Mouse (Mus musculus) stomach, postnatal 0 days (tissue): ENCODE results near the gene Samd13.

Source experiments
- CTCF ChIP-seq: IDR thresholded peaks from 2 replicates; pipeline ENCODE4 v1.5.1; 2016; ENCODE audit warnings: antibody characterized with exemption, low read depth, mild to moderate bottlenecking, moderate library complexity
- EP300 ChIP-seq: optimal IDR thresholded peaks from 2 replicates; pipeline ENCODE3; 2016; ENCODE audit warnings: antibody characterized with exemption

DNA sequence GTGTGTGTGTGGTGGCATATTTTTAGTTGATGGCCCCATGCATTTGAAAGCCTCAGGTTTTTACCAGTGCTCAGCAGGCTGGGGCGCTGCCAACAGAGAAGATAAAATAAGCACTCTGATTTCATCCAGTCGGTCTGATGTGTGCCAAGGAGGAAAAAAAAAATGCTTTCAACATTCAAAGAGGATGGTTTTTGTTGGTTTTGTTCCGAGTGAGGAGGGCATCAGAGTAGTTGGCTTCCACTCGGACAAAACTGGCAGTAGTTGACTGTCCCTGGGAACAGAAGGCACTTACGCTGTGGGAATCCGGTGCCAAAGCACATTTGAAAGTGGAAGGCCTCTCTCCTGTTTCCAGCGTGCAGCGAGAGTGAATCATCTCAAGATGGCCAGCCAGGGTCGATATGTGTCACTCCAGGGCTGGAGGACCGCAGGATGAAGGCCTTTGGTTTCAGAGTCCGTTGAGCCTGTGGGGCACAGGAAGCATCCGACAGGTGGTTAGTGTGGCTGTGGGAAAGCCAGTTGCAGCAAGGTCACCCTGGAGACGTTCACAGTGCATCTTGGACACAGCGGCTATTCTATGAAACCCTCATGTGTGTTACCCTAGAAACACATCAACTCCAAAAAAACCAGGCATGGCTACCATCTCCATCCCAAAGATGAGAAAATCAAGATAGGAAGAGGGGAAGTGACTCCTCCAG lies 64.7 kb downstream of the Samd13 start:
- TF ChIP-seq CTCF (no peak), EP300 (no peak)
